Mouse (Mus musculus): Measurements from ENCODE around the gene Olfr1308.

The Olfr1308 gene

GRCm38 (mm10) chr2:111964844-111965243 lies at the start of gene Olfr1308:
TSS of gene Olfr1308 (minus strand) at chr2:111964944.
- DNase-seq: no peak

GRCm38 (mm10) chr2:112012608-112013007 lies 47.9 kb upstream of the Olfr1308 start, which contains the start of gene Olfr1310:
TSS of gene Olfr1310 (minus strand) at chr2:112012708.
- no peak for DNase-seq

- no peak for DNase-seq
Observed at GRCm38 (mm10) chr2:111990181-111990580, 25.4 kb upstream of the Olfr1308 start, which contains the start of gene Olfr1309. TSS of gene Olfr1309 (minus strand) at chr2:111990281.

- no peak for DNase-seq
Observed at GRCm38 (mm10) chr2:111949340-111949739, 15.4 kb downstream of the Olfr1308 start, which contains the start of gene Olfr1307. TSS of gene Olfr1307 (minus strand) at chr2:111949440.

- DNase-seq: no peak
Observed at GRCm38 (mm10) chr2:111916171-111916570, 48.6 kb downstream of the Olfr1308 start, which contains the start of gene Olfr1306. TSS of gene Olfr1306 (minus strand) at chr2:111916271.
